Mouse (Mus musculus): ENCODE data around the gene Sel1l3.

DNA sequence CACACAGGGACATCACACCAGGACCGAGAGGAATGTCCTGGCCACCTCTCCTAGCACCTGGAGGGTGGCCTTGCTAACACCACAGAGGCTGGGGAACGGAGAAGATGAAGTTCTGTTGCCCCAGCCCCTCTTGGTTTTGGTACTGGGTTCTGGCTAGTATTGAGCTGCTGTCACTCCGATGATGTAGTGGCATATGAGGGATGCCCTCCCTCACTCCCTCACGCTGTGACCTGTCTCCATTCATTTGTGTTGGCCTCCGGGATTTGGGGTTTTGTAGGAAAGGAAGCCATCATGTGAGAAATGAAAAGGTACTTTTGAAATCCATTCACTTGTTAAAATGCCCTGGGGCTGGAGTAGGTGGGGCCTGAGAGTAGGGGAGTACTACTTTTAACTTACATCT, 33.8 kb downstream of the Sel1l3 start:
- TF ChIP-seq POLR2A (IDR thresholded peaks at IDR 0.05; ENCODE audit: low read depth, low read length) = no peak
- TF ChIP-seq CTCF (IDR thresholded peaks at IDR 0.05; ENCODE audit: extremely low read depth, insufficient read length, insufficient replicate concordance, low read depth, low read length) = no peak
